Mouse (Mus musculus) megakaryocyte, embryonic 14.5 days (primary cell): ENCODE data around the gene Eid1.

ENCODE experiments used
- FLI1 ChIP-seq: IDR thresholded peaks from 2 replicates; pipeline ENCODE4 v1.6.1; 2012; ENCODE audit warnings: low read length, inconsistent platforms, mixed read lengths
- GATA1 ChIP-seq: IDR thresholded peaks from 3 replicates; pipeline ENCODE4 v1.6.1; 2012; ENCODE audit warnings: mixed read lengths, low read length, inconsistent platforms, borderline replicate concordance

DNA sequence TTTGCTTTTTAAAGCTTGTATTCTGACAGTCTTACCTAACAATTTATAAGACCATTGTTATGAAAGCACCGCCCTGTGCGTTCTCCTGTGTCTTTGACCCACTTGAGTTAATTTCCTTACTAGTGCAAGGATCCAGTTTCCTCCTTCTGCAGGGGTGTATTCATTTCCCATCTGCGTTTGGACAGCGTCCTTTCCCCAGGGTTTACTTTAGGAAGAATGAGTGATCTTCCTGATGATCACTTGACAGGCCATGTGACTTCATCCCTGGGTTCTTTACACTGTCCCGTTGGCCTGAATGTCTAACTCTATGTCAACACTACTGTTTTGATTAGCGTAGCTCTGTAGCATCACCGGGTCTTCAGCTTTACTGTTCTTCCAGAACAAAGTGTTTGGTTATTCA lies 35.6 kb upstream of the Eid1 start:
- no peak for TF ChIP-seq GATA1
- TF ChIP-seq FLI1, result no peak
